Mouse (Mus musculus) erythroblast, embryonic 14.5 days (primary cell): ENCODE data around the gene Lmntd2.

Experiments
- GATA1 ChIP-seq: IDR thresholded peaks from 2 replicates; pipeline ENCODE4 v1.6.1; 2012; ENCODE audit warnings: low read length, inconsistent platforms, mixed read lengths
- TAL1 ChIP-seq: IDR thresholded peaks from 3 replicates; pipeline ENCODE4 v1.6.1; 2012; ENCODE audit warnings: low read length, inconsistent platforms, mixed read lengths

DNA sequence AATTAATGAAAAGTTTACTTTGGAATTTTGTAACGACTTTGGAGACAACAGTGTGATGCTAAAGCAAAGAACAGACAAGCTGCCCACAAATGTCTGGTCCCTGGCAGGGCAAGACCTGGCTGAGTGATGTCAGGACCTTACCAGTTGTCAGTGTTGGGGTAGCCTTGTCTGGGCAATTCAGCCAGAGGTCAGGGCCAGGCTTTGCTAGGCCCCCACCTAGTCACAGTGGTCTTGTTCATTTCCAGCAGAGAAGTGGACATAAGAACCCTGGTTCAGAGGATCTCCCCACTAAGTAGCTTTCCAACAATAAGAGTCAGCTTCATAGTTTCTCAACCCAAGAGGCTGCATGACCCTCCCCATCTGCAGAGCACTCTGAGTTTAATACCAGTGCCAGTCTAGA lies 6.5 kb upstream of the Lmntd2 start:
- TF ChIP-seq GATA1 (no peak), TAL1 (no peak)
